Mouse (Mus musculus) lung, embryonic 16.5 days (tissue): ENCODE results near the gene Cckbr. TPM values are rescaled to one million over a fixed set of nuclear protein-coding genes. Genes with fewer than 3 reads are reported as not detected.
"Not testable (repeated sequence)": the region's sequence is repeated elsewhere in the genome, so short reads cannot be mapped to it uniquely, and the experiment has no call there.

Source experiments
- ATAC-seq: fragments of 200-750 bp; cut with Nextera tagmentation; 2 replicates; pipeline ENCODE4 v1.8.0; 2017; ENCODE audit warnings: low read depth, mild to moderate bottlenecking, moderate library complexity
- H3K27ac ChIP-seq: fragments of 300-500 bp; sonication (generic); 2 replicates; pipeline ENCODE4 v1.5.1; 2014; ENCODE audit warnings: mild to moderate bottlenecking, control low read depth, low read length
- H3K27me3 ChIP-seq: fragments of 300-500 bp; sonication (generic); 2 replicates; pipeline ENCODE4 v1.6.1; 2014; ENCODE audit warnings: low read depth, low read length, mixed read lengths; ENCODE audit not compliant: control insufficient read depth, insufficient read depth
- H3K36me3 ChIP-seq: fragments of 300-500 bp; sonication (generic); 2 replicates; pipeline ENCODE4 v1.6.1; 2014; ENCODE audit warnings: low read length; ENCODE audit not compliant: control insufficient read depth, insufficient read depth
- H3K4me1 ChIP-seq: fragments of 300-500 bp; sonication (generic); replicated peaks from 2 replicates; pipeline ENCODE4 v1.6.1; 2014; ENCODE audit warnings: low read length, mixed read lengths; ENCODE audit not compliant: control insufficient read depth, insufficient read depth
- H3K4me2 ChIP-seq: fragments of 300-500 bp; sonication (generic); 2 replicates; pipeline ENCODE4 v1.6.1; 2014; ENCODE audit warnings: low read depth, low read length, control low read depth
- H3K4me3 ChIP-seq: fragments of 300-500 bp; sonication (generic); 2 replicates; pipeline ENCODE4 v1.5.1; 2014; ENCODE audit warnings: mild to moderate bottlenecking, low read length, control low read depth
- H3K9ac ChIP-seq: fragments of 300-500 bp; sonication (generic); 2 replicates; pipeline ENCODE4 v1.6.1; 2014; ENCODE audit warnings: low read length, control low read depth
- H3K9me3 ChIP-seq: fragments of 300-500 bp; sonication (generic); 2 replicates; pipeline ENCODE4 v1.6.1; 2016; ENCODE audit warnings: low read length; ENCODE audit not compliant: control insufficient read depth
- WGBS: fragments of 180-500 bp; shearing (Covaris S2); extraction: QIAGEN DNeasy Blood & Tissue Kit; methylation state at CpG from one replicate; pipeline ENCODE4 v1.1.7; 2014; 5-methylcytosine and 5-hydroxymethylcytosine counted together
- polyA plus RNA-seq: library from polyadenylated mRNA; unstranded; fragments of >200 nt; fragmentation: Nextera tagmentation; extraction: Ambion mirVana; gene quantifications from 2 replicates; pipeline ENCODE4 v1.2.1, GENCODE M21; 2015

Cckbr gene
- polyA plus RNA-seq, 1 experiment from 2014 or later: 0.26 TPM

DNA sequence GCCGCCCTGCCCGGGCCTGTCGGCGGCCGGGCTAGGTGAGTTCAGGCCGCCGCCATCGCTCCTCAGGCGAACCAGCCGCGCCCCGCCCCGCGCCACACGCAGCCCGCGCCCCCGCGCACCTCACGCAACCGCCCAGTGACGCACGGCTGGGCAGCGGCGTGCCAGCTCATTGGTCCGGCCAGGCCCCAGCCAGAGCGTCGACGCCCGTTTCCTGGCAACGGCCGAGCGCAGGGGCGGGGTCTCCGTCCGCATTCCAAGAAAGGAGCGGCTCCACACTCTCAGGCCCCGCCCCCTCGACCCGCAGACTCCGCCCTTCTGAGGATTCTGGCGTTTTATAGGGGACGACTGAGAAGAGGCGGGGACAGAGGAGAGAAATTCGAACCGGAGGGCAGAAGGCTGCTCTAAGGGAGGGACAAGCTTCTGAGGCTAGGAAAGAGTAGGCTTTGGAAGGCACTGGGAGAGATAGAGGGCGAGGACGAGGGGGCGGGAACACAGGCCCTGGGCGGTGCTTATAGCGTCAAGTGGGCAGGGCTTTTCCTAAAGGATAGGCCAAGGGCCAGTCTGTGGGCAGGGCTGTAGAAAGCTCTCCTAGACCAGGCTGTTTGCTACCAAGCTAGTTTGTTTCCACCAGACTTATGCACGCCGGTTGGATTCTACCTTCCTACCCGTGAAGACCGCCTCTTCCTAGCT, 25.5 kb upstream of the Cckbr start, which contains the start of gene Fam160a2:
Fam160a2 (minus strand) TSS at position 120 of the 690 bp plus-strand sequence.
- Histone ChIP-seq H3K4me1 (peaks cover 5% of the 10 kb centered on the region), H3K27ac (peak within 1 kb of the TSS; percentile 84), H3K36me3 (no peaks in the 10 kb centered on the region), H3K27me3 (no peaks in the 10 kb centered on the region), H3K9ac (peak within 1 kb of the TSS; percentile 94), H3K9me3 (no peaks in the 10 kb centered on the region), H3K4me2 (peak within 1 kb of the TSS; percentile 81), H3K4me3 (peak within 1 kb of the TSS; percentile 89)
- ATAC-seq: peak; percentile 99
- under 1% methylated on average over 52 of the region's 55 CpGs for WGBS

DNA sequence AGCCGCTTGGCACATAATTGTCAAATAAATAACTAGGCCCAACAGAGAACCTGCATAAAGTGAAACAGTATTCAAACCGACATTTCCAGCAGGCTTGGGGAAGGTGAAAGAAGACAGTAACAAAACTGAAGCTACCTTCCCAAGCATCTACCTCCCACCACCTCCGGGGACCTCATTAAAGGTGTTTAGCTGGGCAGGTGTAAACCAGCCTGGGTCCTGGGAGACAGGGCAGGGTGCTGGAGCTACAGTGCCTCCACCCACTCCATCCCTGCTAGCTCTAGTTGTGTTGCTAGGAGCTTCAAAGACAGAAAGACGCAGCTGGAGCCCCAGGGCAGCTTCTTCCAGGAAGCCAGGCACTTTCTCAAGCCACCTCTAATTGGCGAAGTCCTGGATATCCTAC, 21.3 kb upstream of the Cckbr start, which contains the start of gene Cnga4:
Cnga4 (plus strand) TSS at position 301 of the 400 bp plus-strand sequence.
- no peaks in the 10 kb centered on the region for H3K9me3 ChIP-seq
- no peaks in the 10 kb centered on the region for H3K27me3 ChIP-seq
- peaks cover under 1% of the 10 kb centered on the region; the same call in 1 of the 2 replicates for H3K4me1 ChIP-seq
- H3K9ac ChIP-seq: no peak within 1 kb of the TSS
- H3K4me2 ChIP-seq: no peak within 1 kb of the TSS
- H3K36me3 ChIP-seq: no peaks in the 10 kb centered on the region
- 66% methylated on average over 5 of the region's 5 CpGs for WGBS
- H3K27ac ChIP-seq: no peak within 1 kb of the TSS
- no peak for ATAC-seq
- no peak within 1 kb of the TSS for H3K4me3 ChIP-seq

DNA sequence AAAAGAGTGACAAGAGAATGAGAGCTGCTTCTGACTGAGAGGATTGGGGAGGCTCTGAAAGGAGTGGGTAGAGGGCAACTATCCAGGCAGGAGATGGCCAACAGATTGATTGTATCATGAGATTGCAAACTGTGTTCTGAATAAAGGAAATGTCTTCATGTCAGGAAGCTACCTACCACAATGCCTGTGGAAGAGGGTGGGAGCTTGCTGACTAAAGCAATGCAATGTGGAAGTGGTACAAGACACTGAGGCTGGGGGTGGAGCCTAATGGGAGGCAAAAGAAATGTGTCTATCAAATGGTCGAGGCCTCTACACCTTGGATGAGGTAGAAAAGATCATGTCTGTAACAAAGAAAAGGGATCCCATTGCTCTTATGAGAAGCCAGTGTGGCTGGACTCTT, 19.2 kb upstream of the Cckbr start:
- WGBS: 65% methylated on average over 1 of the region's 1 CpGs
- Histone ChIP-seq H3K27me3 (no peaks in the 10 kb centered on the region), H3K9ac (no peak overlapping the region), H3K27ac (no peak overlapping the region), H3K9me3 (no peaks in the 10 kb centered on the region), H3K4me1 (no peaks in the 10 kb centered on the region), H3K4me2 (no peak overlapping the region), H3K36me3 (no peaks in the 10 kb centered on the region), H3K4me3 (no peak overlapping the region)
- ATAC-seq: no peak

DNA sequence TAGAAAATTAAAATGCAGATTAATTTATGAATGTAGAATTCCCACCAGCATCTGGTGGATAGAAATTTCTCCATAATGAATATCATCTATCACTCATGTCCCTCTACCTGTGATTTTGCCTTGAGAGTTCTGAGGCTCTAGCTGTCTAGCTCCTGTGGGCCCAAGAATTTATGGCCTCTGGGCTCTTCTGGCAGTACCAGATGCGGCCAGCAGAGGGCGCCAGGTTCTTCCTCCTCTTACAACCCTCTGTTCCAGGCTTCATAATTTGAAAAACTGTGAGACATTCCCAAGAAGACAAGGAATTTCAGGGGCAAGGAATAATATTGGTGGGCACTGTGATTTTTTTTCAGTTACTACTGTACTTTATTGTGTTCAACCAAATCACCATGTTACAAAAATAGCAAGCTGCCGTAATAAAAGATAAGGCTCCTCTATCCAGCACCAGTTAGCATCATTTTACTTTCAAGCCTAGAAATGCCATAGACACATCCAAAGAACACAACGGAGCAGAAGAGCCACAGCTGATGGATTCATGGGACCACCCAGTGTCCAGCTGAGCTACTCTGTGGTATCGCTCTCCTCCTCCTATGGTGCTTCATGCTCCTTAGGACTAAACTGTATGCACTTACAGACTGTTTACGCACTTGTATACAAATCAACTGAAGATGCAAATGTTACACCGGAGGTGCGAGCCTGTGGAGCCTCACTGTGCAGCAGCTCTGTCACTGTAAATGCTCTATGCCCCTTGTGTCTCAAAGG, 13.5 kb upstream of the Cckbr start:
- ATAC-seq, H3K27me3 ChIP-seq, H3K4me3 ChIP-seq, H3K9me3 ChIP-seq, H3K4me2 ChIP-seq, H3K27ac ChIP-seq, H3K4me1 ChIP-seq, H3K9ac ChIP-seq, H3K36me3 ChIP-seq: not testable (repeated sequence)
- 49% methylated on average over 8 of the region's 8 CpGs for WGBS

DNA sequence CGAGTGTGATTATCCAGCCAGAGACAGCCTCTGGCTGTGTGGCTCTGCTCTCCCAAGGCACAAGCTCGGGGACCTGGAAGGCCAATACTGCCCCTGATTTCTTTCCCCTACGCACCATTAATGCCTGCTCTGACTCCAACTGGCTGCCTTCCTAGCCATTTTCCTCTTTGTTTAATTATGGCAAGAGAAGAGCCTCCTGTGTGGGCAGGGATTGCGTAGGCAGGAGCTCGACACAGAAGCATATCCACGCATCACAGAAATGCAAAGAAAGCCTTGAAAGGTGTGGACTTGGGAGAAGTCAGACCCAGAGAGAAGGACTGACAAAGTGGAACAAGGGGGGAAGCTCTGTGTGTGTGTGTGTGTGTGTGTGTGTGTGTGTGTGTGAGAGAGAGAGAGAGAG, 11.1 kb upstream of the Cckbr start:
- ATAC-seq: no peak
- Histone ChIP-seq H3K4me2 (no peak overlapping the region), H3K9ac (no peak overlapping the region), H3K27ac (no peak overlapping the region), H3K36me3 (no peaks in the 10 kb centered on the region), H3K4me1 (no peaks in the 10 kb centered on the region), H3K4me3 (no peak overlapping the region), H3K27me3 (no peaks in the 10 kb centered on the region), H3K9me3 (no peaks in the 10 kb centered on the region)
- 43% methylated on average over 6 of the region's 6 CpGs for WGBS

DNA sequence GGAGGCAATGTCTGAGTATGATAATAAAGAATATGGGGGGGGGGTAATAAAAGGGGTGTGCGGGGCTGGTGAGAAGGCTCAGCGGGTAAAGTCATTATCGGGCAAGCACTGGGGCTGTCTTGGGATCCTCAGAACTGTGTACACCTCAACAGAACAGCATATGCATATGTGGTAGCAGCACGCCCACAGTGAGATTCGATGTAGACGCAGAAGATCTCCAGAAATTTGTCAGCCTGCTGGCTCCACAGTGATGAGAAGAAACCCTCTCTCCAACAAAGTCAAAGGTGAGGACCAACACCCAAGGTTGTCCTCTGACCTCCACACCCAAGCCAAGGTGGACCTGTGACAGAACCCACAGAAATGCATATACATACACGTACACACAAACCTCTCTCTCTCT, 9.0 kb upstream of the Cckbr start:
- no peaks in the 10 kb centered on the region for H3K9me3 ChIP-seq
- ATAC-seq: no peak
- 85% methylated on average over 7 of the region's 7 CpGs for WGBS
- no peaks in the 10 kb centered on the region for H3K36me3 ChIP-seq
- no peak overlapping the region for H3K27ac ChIP-seq
- H3K27me3 ChIP-seq: no peaks in the 10 kb centered on the region
- no peak overlapping the region for H3K4me3 ChIP-seq
- H3K9ac ChIP-seq: no peak overlapping the region
- H3K4me2 ChIP-seq: no peak overlapping the region
- H3K4me1 ChIP-seq: no peaks in the 10 kb centered on the region

DNA sequence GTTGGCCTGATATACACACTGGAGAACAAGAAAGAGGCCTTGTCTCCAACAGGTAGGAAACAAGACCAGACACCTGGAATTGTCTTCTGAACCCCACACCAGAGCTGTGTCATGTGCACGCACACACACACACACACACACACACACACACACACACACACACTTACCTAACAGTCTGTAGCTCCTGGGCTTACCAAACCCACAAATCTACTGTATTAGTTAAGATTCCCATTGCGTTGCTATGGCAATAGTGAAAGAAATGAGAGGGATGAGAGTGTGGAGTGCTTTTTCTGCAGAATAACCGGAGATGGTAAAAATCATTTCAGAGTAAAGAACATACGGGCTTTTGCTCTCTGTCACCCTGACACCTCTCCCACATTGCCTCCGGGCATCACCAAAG, 7.4 kb upstream of the Cckbr start:
- no peaks in the 10 kb centered on the region for H3K27me3 ChIP-seq
- ATAC-seq: no peak
- no peaks in the 10 kb centered on the region for H3K36me3 ChIP-seq
- H3K4me2 ChIP-seq: no peak overlapping the region
- H3K4me3 ChIP-seq: no peak overlapping the region
- no peaks in the 10 kb centered on the region for H3K4me1 ChIP-seq
- WGBS: 74% methylated on average over 5 of the region's 5 CpGs
- no peak overlapping the region for H3K27ac ChIP-seq
- H3K9me3 ChIP-seq: no peaks in the 10 kb centered on the region
- H3K9ac ChIP-seq: no peak overlapping the region

DNA sequence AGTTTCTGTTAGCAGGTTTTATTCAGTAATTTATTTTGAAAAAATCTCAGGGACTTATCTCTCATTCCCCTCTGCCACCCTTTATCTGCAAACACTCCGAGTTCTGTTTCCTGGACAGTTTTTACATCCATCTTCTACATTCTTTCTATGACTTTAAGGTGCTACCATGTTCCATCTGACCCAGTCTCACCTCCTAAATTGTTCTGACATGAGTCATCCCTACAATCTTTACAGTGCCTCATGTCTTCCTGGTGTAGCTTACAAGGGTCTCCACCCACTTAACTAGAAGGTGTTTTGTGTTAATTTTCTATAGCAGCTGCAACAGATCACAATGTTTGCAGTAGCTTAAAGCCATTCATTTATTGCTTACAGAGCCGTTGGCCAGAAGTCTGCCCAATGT, 4.6 kb upstream of the Cckbr start:
- ATAC-seq: no peak
- Histone ChIP-seq H3K27me3 (peaks cover 16% of the 10 kb centered on the region), H3K4me3 (no peak overlapping the region), H3K4me2 (no peak overlapping the region), H3K4me1 (no peaks in the 10 kb centered on the region), H3K27ac (no peak overlapping the region), H3K9ac (no peak overlapping the region), H3K36me3 (no peaks in the 10 kb centered on the region), H3K9me3 (no peaks in the 10 kb centered on the region)
- WGBS: 9% methylated on average over 2 of the region's 2 CpGs

DNA sequence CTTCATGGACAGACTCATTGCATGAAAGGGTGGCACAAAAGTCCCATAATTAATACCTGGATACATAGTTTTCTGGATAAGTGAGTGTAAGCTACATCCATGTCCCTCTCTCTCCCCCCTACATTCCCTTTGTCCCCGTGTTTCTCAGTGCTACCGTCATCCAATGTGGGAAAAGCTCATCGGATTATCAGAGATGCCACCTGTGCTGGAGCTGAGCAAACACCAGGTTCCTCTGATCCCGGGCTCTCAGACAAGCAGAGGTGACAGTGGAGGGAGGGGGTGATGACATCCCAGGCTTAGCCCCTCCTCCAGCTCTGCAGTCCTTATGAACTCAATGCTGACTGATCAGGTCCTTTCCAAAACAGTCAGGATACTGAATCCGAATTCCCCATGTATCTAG, 1.2 kb upstream of the Cckbr start:
- Histone ChIP-seq H3K9ac (no peak overlapping the region), H3K4me1 (no peaks in the 10 kb centered on the region), H3K9me3 (no peaks in the 10 kb centered on the region), H3K4me3 (no peak overlapping the region), H3K36me3 (no peaks in the 10 kb centered on the region), H3K27me3 (peaks cover 22% of the 10 kb centered on the region), H3K27ac (no peak overlapping the region), H3K4me2 (no peak overlapping the region)
- no peak for ATAC-seq
- WGBS: 14% methylated on average over 5 of the region's 5 CpGs
